Mouse (Mus musculus) E14TG2a.4 (cell line): ENCODE data around the gene Nck1.
A peak's percentile ranks its signal among the peaks of the same experiment; 100 is the strongest.

ENCODE experiments used
- H3K27me3 ChIP-seq: 2 replicates; pipeline ENCODE4 v1.6.1; 2014; ENCODE audit warnings: low read length, control low read depth; ENCODE audit not compliant: insufficient read depth
- H3K36me3 ChIP-seq: 2 replicates; pipeline ENCODE4 v1.6.1; 2014; ENCODE audit warnings: low read length, control low read depth; ENCODE audit not compliant: insufficient read depth
- H3K4me1 ChIP-seq: replicated peaks from 2 replicates; pipeline ENCODE4 v1.6.1; 2014; ENCODE audit warnings: low read depth, low read length, control low read depth
- H3K4me3 ChIP-seq: replicated peaks from 2 replicates; pipeline ENCODE4 v1.5.1; 2014; ENCODE audit warnings: mild to moderate bottlenecking, low read length
- H3K9me3 ChIP-seq: 2 replicates; pipeline ENCODE4 v1.6.1; 2014; ENCODE audit warnings: low read length, control low read depth
- CTCF ChIP-seq: conservative IDR thresholded peaks from 2 replicates; pipeline ENCODE4 v1.5.1; 2014; ENCODE audit warnings: low read length
- NANOG ChIP-seq: IDR thresholded peaks from 2 replicates; pipeline ENCODE4 v1.6.1; 2014; ENCODE audit warnings: borderline replicate concordance, low read length, mixed read lengths
- POU5F1 ChIP-seq: IDR thresholded peaks from 2 replicates; pipeline ENCODE4 v1.6.1; 2014; ENCODE audit warnings: low read length, borderline replicate concordance

The Nck1 gene

GRCm38 (mm10) chr9:100520586-100520985, 25.3 kb downstream of the Nck1 start:
- H3K27me3 ChIP-seq: no peaks in the 10 kb centered on the region
- H3K4me1 ChIP-seq: peaks cover 5% of the 10 kb centered on the region; the same call in 1 of the 2 replicates
- H3K4me3 ChIP-seq: no peak overlapping the region
- no peaks in the 10 kb centered on the region for H3K36me3 ChIP-seq
- no peaks in the 10 kb centered on the region for H3K9me3 ChIP-seq
- TF ChIP-seq CTCF (peak; percentile 73), POU5F1 (no peak), NANOG (no peak)

DNA sequence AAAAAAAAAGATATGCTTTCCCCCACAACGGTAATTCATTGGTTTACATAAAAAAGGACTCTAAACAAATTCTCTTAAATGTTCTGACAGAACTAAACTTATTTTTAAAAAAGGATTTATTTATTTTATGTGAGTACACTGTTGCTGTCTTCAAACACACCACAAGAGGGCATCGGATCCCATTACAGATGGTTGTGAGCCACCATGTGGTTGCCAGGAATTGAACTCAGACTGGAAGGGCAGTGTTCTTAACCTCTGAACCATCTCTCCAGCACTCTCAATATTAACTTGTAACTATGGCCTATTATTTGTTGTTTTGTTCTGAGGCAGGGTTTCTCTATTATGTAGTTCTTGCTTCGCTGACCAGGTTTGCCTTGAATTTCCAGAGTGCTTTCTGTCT, 25.9 kb downstream of the Nck1 start:
- Histone ChIP-seq H3K36me3 (no peaks in the 10 kb centered on the region), H3K27me3 (no peaks in the 10 kb centered on the region), H3K4me3 (no peak overlapping the region), H3K4me1 (peaks cover 5% of the 10 kb centered on the region; the same call in 1 of the 2 replicates), H3K9me3 (no peaks in the 10 kb centered on the region)
- TF ChIP-seq POU5F1: no peak
- TF ChIP-seq NANOG: no peak
- TF ChIP-seq CTCF: peak; percentile 35

- Histone ChIP-seq H3K4me3 (no peak overlapping the region), H3K9me3 (no peaks in the 10 kb centered on the region), H3K27me3 (no peaks in the 10 kb centered on the region), H3K4me1 (peaks cover 17% of the 10 kb centered on the region), H3K36me3 (no peaks in the 10 kb centered on the region)
- no peak for TF ChIP-seq CTCF
- no peak for TF ChIP-seq POU5F1
- no peak for TF ChIP-seq NANOG
Measured at GRCm38 (mm10) chr9:100507581-100507980, 38.4 kb downstream of the Nck1 start.

GRCm38 (mm10) chr9:100506652-100507051, 39.3 kb downstream of the Nck1 start:
- Histone ChIP-seq H3K27me3 (no peaks in the 10 kb centered on the region), H3K36me3 (peaks cover under 1% of the 10 kb centered on the region; the same call in 1 of the 2 replicates), H3K4me3 (no peak overlapping the region), H3K9me3 (no peaks in the 10 kb centered on the region), H3K4me1 (peaks cover 17% of the 10 kb centered on the region)
- TF ChIP-seq CTCF (no peak), NANOG (no peak), POU5F1 (no peak)

GRCm38 (mm10) chr9:100505498-100505897, 40.4 kb downstream of the Nck1 start:
- no peak for TF ChIP-seq NANOG
- no peak for TF ChIP-seq CTCF
- TF ChIP-seq POU5F1: no peak
- no peak overlapping the region for H3K4me3 ChIP-seq
- H3K27me3 ChIP-seq: no peaks in the 10 kb centered on the region
- H3K4me1 ChIP-seq: peaks cover 17% of the 10 kb centered on the region
- H3K36me3 ChIP-seq: peaks cover 5% of the 10 kb centered on the region; the same call in 1 of the 2 replicates
- no peaks in the 10 kb centered on the region for H3K9me3 ChIP-seq

GRCm38 (mm10) chr9:100493611-100494261, 52.2 kb downstream of the Nck1 start:
- peaks cover 27% of the 10 kb centered on the region for H3K36me3 ChIP-seq
- no peaks in the 10 kb centered on the region for H3K27me3 ChIP-seq
- no peaks in the 10 kb centered on the region for H3K4me1 ChIP-seq
- TF ChIP-seq NANOG: no peak
- no peak for TF ChIP-seq POU5F1
- no peak for TF ChIP-seq CTCF
- H3K4me3 ChIP-seq: no peak overlapping the region
- no peaks in the 10 kb centered on the region for H3K9me3 ChIP-seq

- Histone ChIP-seq H3K4me1 (peaks cover 14% of the 10 kb centered on the region), H3K9me3 (no peaks in the 10 kb centered on the region)
- TF ChIP-seq POU5F1 (no peak), CTCF (no peak), NANOG (no peak)
Measured at GRCm38 (mm10) chr9:100491424-100491823, 54.5 kb downstream of the Nck1 start.

GRCm38 (mm10) chr9:100488969-100489368, 57.0 kb downstream of the Nck1 start:
- Histone ChIP-seq H3K9me3 (no peaks in the 10 kb centered on the region), H3K36me3 (peaks cover 12% of the 10 kb centered on the region; the same call in 1 of the 2 replicates), H3K27me3 (no peaks in the 10 kb centered on the region), H3K4me3 (no peak overlapping the region), H3K4me1 (peaks cover 18% of the 10 kb centered on the region)
- TF ChIP-seq POU5F1: no peak
- no peak for TF ChIP-seq CTCF
- no peak for TF ChIP-seq NANOG

More at GRCm38 (mm10) chr9:100491424-100491823, 54.5 kb downstream of the Nck1 start:
- Histone ChIP-seq H3K36me3 (peaks cover 17% of the 10 kb centered on the region; the same call in 1 of the 2 replicates), H3K27me3 (no peaks in the 10 kb centered on the region), H3K4me3 (no peak overlapping the region)

GRCm38 (mm10) chr9:100488056-100488713, 57.7 kb downstream of the Nck1 start:
- H3K36me3 ChIP-seq: peaks cover 12% of the 10 kb centered on the region; the same call in 1 of the 2 replicates
- H3K4me3 ChIP-seq: no peak overlapping the region
- H3K9me3 ChIP-seq: no peaks in the 10 kb centered on the region
- H3K4me1 ChIP-seq: peaks cover 18% of the 10 kb centered on the region
- no peaks in the 10 kb centered on the region for H3K27me3 ChIP-seq
- TF ChIP-seq POU5F1 (no peak), NANOG (no peak), CTCF (no peak)
